Mouse (Mus musculus) midbrain, embryonic 13.5 days (tissue): ENCODE results near the gene Endov. TPM values are rescaled to one million over a fixed set of nuclear protein-coding genes. Genes with fewer than 3 reads are reported as not detected.

Experiments used
- ATAC-seq: fragments of 200-750 bp; cut with Nextera tagmentation; 2 replicates; pipeline ENCODE4 v1.8.0; 2017; ENCODE audit warnings: mild to moderate bottlenecking, moderate TSS enrichment, moderate library complexity
- H3K27ac ChIP-seq: fragments of 300-500 bp; sonication (generic); 2 replicates; pipeline ENCODE4 v1.5.1; 2015; ENCODE audit warnings: inconsistent platforms, mild to moderate bottlenecking, moderate library complexity
- H3K27me3 ChIP-seq: fragments of 300-500 bp; sonication (generic); 2 replicates; pipeline ENCODE4 v1.6.1; 2015; ENCODE audit warnings: mild to moderate bottlenecking, inconsistent platforms
- H3K36me3 ChIP-seq: fragments of 300-500 bp; sonication (generic); 2 replicates; pipeline ENCODE4 v1.6.1; 2015; ENCODE audit warnings: mild to moderate bottlenecking, inconsistent platforms
- H3K4me1 ChIP-seq: fragments of 300-500 bp; sonication (generic); replicated peaks from 2 replicates; pipeline ENCODE4 v1.6.1; 2015; ENCODE audit warnings: inconsistent platforms
- H3K4me2 ChIP-seq: fragments of 300-500 bp; sonication (generic); replicated peaks from 2 replicates; pipeline ENCODE4 v1.6.1; 2015; ENCODE audit warnings: moderate library complexity, mild to moderate bottlenecking, inconsistent platforms
- H3K4me3 ChIP-seq: fragments of 300-500 bp; sonication (generic); replicated peaks from 2 replicates; pipeline ENCODE4 v1.5.1; 2015; ENCODE audit warnings: mild to moderate bottlenecking, inconsistent platforms
- H3K9ac ChIP-seq: fragments of 300-500 bp; sonication (generic); replicated peaks from 2 replicates; pipeline ENCODE4 v1.6.1; 2015; ENCODE audit warnings: mild to moderate bottlenecking, inconsistent platforms
- H3K9me3 ChIP-seq: fragments of 300-500 bp; sonication (generic); 2 replicates; pipeline ENCODE4 v1.6.1; 2016; ENCODE audit warnings: mild to moderate bottlenecking, inconsistent platforms
- WGBS: fragments of 180-500 bp; shearing (Covaris S2); methylation state at CpG from one replicate; pipeline ENCODE4 v1.1.7; 2015; 5-methylcytosine and 5-hydroxymethylcytosine counted together
- polyA plus RNA-seq: library from polyadenylated mRNA; unstranded; fragments of >200 nt; fragmentation: Nextera tagmentation; extraction: Ambion mirVana; gene quantifications from 2 replicates; pipeline ENCODE4 v1.2.1, GENCODE M21; 2015

Gene Endov
- polyA plus RNA-seq = 22.8 and 22.9 TPM in 2 replicates

DNA sequence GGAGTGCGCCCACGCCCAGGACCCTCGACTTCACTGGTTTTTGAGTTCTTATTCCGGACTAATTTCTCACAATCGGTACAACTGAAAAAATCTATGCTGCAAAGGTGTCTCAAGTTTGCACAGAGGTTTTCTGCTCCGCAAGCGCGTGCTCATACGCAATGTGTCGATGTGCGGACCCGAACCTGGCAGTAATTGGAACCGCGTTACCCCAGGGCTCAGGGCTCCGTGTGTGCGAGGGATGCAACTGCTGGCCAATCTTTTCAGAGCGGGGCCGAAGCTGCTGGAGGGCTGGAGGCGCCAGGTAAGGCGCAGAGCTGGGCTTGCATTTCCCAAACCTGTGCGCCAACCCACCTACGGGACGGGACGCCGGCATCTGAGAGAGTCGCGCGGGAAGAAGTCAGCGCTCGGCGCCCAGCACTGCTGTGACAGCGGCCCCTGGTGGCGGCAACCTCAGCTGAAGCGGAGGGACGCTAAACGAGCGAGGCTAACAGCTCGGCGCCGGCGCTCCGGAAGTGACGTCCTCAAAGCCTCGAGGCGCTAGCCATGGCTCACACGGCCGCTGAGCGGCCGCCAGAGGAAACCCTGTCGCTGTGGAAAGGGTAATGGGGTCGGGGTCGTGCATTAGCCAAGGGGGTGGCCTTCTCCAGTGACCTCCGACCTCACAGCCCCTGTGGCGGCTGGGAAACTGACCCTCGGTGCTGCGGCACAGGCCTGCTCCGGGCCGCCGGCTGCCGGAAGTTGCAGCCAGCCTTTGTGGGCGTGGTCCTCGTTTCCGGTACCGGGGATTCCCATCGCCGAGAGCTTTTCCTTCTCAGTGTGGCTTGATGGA, at the start of gene Endov:
Endov (plus strand) TSS at position 487 of the 829 bp plus-strand sequence.
- no peaks in the 10 kb centered on the region for H3K9me3 ChIP-seq
- peak within 1 kb of the TSS; percentile 88 for H3K9ac ChIP-seq
- H3K27me3 ChIP-seq = no peaks in the 10 kb centered on the region
- peak; percentile 97 for ATAC-seq
- H3K4me1 ChIP-seq = peaks cover 34% of the 10 kb centered on the region
- WGBS = under 1% methylated on average over 66 of the region's 66 CpGs
- peak within 1 kb of the TSS; percentile 75 for H3K4me3 ChIP-seq
- H3K36me3 ChIP-seq = peaks cover 10% of the 10 kb centered on the region
- peak within 1 kb of the TSS; percentile 66 for H3K4me2 ChIP-seq
- peak within 1 kb of the TSS; percentile 91 for H3K27ac ChIP-seq

DNA sequence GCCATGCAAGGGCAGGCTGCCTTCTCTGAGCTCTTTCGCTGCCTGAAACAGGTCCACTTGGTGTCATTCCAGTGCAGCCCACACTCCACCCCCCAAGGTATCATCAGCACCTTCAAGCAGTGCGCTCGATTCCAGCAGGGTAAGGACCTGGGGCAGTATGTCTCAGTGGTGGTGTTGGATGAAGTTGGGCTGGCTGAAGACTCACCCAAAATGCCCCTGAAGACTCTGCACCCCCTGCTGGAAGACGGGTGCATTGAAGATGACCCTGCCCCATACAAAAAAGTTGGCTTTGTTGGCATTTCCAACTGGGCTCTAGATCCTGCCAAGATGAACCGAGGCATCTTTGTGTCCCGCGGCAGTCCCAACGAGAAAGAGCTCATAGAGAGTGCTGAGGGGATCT, 48.9 kb upstream of the Endov start:
- Histone ChIP-seq H3K27ac (no peak overlapping the region), H3K9ac (no peak overlapping the region), H3K9me3 (no peaks in the 10 kb centered on the region), H3K4me2 (no peak overlapping the region), H3K36me3 (no peaks in the 10 kb centered on the region), H3K4me3 (no peak overlapping the region), H3K27me3 (no peaks in the 10 kb centered on the region), H3K4me1 (no peaks in the 10 kb centered on the region)
- ATAC-seq = no peak
- 93% methylated on average over 8 of the region's 8 CpGs for WGBS

DNA sequence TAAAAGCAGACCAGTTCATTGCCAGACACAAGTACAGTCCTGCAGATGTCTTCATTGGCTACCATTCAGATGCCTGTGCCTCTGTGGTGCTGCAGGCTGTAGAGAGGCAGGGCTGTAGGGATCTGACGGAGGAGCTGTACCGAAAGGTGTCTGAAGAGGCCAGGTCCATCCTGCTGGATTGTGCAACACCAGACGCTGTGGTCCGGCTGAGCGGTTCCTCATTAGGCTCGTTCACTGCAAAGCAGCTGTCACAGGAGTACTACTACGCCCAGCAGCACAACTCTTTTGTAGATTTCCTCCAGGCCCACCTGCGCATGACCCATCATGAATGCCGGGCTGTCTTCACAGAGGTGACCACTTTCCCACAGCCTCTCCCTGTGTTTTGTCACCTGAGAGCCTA, 47.7 kb upstream of the Endov start:
- 95% methylated on average over 9 of the region's 9 CpGs for WGBS
- Histone ChIP-seq H3K27me3 (no peaks in the 10 kb centered on the region), H3K4me2 (no peak overlapping the region), H3K9ac (no peak overlapping the region), H3K4me1 (no peaks in the 10 kb centered on the region), H3K27ac (no peak overlapping the region), H3K36me3 (no peaks in the 10 kb centered on the region), H3K4me3 (no peak overlapping the region), H3K9me3 (no peaks in the 10 kb centered on the region)
- ATAC-seq = no peak

DNA sequence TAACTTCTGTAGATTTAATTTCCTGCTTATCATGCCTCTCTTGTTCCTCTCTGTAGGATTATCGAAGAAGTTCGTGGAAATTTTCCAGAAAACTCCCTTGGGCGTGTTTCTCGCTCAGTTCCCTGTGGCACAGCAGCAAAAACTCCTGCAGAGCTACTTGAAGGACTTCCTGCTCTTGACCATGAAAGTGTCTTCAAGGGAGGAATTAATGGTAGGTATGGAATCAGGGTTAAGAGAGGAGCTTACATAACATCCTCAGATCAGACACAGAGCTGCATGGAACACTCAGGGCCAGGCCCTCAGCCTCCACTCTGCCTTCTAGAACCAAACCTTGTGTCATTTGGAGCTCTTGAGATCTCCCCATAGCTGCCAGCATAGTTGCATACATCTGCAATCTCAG, 35.0 kb upstream of the Endov start:
- ATAC-seq = no peak
- no peaks in the 10 kb centered on the region for H3K9me3 ChIP-seq
- H3K4me3 ChIP-seq = no peak overlapping the region
- no peak overlapping the region for H3K4me2 ChIP-seq
- WGBS = 87% methylated on average over 4 of the region's 4 CpGs
- H3K9ac ChIP-seq = no peak overlapping the region
- no peaks in the 10 kb centered on the region for H3K36me3 ChIP-seq
- no peaks in the 10 kb centered on the region for H3K27me3 ChIP-seq
- no peak overlapping the region for H3K27ac ChIP-seq
- no peaks in the 10 kb centered on the region for H3K4me1 ChIP-seq

DNA sequence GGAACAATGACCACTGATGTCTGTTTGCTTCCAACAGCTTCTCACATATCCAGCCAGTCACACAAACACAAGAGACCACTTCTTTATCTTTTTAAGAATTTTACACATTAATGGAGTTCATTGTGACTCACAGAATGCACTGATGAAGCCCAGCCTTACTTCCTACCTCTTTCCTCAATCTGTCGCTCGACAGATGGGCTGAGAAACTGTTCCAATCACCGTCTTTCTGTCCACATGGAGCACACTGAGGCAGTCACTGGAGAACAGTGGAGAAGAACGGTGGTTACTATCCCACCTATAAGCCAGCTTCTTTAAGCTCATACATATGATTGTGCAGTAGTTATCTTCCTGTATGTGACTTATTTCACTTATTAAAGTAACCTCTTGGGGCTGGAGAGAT, 13.3 kb upstream of the Endov start:
- Histone ChIP-seq H3K9ac (no peak overlapping the region), H3K9me3 (no peaks in the 10 kb centered on the region), H3K4me1 (no peaks in the 10 kb centered on the region), H3K36me3 (no peaks in the 10 kb centered on the region), H3K27ac (no peak overlapping the region), H3K4me3 (no peak overlapping the region), H3K27me3 (no peaks in the 10 kb centered on the region), H3K4me2 (no peak overlapping the region)
- ATAC-seq = no peak
- WGBS = 94% methylated on average over 4 of the region's 4 CpGs

DNA sequence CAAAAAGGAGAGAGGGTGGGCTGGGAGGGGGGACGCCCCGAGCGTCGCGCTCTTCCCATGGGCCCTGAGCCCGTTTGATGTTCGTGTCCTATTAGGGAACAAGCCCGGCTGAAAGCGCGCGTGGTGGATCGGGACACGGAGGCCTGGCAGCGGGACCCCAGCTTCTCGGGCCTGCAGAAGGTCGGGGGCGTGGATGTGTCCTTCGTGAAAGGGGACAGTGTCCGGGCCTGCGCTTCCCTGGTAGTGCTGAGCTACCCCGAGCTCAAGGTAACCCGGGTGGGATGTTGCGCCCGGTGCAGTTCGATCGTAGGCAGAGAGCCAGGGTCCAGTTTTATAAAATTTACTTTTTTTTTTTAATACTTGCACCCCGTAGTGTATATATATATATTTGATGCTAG, 542 bp downstream of the Endov start:
- H3K9me3 ChIP-seq = no peaks in the 10 kb centered on the region
- H3K27me3 ChIP-seq = no peaks in the 10 kb centered on the region
- H3K4me2 ChIP-seq = peak overlapping the region; percentile 66
- H3K27ac ChIP-seq = peak overlapping the region; percentile 91
- peak overlapping the region; percentile 88 for H3K9ac ChIP-seq
- 6% methylated on average over 27 of the region's 27 CpGs for WGBS
- H3K4me3 ChIP-seq = peak overlapping the region; percentile 75
- peaks cover 10% of the 10 kb centered on the region for H3K36me3 ChIP-seq
- peaks cover 37% of the 10 kb centered on the region for H3K4me1 ChIP-seq
- ATAC-seq = no peak

DNA sequence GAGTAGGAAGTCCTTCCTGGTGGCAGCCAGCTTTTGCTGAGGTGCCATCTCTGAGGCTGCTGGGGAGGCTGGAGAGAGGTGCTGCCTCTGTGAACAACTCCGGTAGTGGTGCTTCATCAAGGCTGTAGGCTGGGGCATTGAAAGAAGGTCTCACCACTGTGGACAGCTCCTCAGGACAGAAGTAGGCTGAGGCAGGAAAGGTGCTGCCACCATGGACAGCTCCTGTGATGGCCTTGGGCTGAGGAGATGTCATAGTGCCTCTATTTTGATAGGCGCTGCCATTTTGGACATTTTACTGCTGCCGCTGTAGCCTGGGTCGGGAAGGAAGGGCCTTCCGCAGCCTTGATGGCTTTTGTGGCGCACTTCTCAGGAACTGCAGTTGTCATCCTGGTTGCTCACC, 1.7 kb downstream of the Endov start:
- H3K36me3 ChIP-seq = peaks cover 10% of the 10 kb centered on the region
- peak overlapping the region; percentile 66 for H3K4me2 ChIP-seq
- H3K27me3 ChIP-seq = no peaks in the 10 kb centered on the region
- ATAC-seq = no peak
- H3K9me3 ChIP-seq = no peaks in the 10 kb centered on the region
- H3K4me1 ChIP-seq = peaks cover 41% of the 10 kb centered on the region
- H3K9ac ChIP-seq = peak overlapping the region; percentile 88
- peak overlapping the region; percentile 75 for H3K4me3 ChIP-seq
- 91% methylated on average over 6 of the region's 6 CpGs for WGBS
- no peak overlapping the region for H3K27ac ChIP-seq

DNA sequence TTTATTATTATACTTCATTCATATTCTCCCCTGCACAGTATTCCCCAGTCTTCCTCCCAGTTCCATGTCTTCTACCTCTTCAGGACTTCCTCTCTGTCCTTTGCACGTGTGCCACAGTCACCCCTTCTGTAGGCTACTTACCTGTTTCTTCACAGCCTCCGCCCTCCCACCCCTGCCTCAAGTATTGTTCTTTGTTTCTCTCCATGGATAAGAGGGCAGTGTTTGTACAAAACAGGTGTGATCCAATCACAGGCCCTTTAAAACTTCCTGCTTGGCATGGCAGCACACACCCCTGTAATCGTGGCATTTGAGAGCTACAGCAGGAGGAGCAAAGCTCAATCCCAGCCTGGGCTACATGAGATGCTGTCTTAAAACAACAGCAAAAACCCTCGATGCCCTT, 2.4 kb downstream of the Endov start:
- Histone ChIP-seq H3K9me3 (no peaks in the 10 kb centered on the region), H3K4me2 (no peak overlapping the region), H3K27ac (no peak overlapping the region), H3K4me3 (no peak overlapping the region), H3K27me3 (no peaks in the 10 kb centered on the region), H3K36me3 (peaks cover 16% of the 10 kb centered on the region), H3K9ac (no peak overlapping the region), H3K4me1 (peaks cover 41% of the 10 kb centered on the region)
- ATAC-seq = no peak
- 86% methylated on average over 4 of the region's 4 CpGs for WGBS

DNA sequence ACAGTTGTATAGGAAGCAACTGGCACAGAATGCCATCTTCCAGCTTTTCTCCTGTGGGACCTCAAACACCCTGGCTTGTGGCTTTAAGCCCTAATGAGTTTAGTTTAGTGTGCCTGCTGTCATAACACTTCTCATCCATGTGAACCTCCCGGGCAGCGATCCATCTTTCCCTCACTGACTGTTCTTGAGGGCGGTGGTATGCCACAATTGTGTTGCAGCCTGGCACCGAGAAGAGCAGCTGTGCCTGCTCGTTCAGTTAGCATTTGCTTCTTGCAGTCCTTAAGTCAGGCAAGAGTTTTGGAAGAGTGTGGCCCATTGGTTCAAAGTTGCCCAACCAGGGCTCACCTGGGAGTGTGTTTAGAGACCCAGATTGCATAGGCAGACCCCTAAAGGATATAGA, 5.0 kb downstream of the Endov start:
- H3K27me3 ChIP-seq = no peaks in the 10 kb centered on the region
- peaks cover 41% of the 10 kb centered on the region for H3K36me3 ChIP-seq
- no peak overlapping the region for H3K4me3 ChIP-seq
- no peak overlapping the region for H3K4me2 ChIP-seq
- H3K9ac ChIP-seq = no peak overlapping the region
- ATAC-seq = no peak
- peaks cover 36% of the 10 kb centered on the region for H3K4me1 ChIP-seq
- H3K27ac ChIP-seq = no peak overlapping the region
- no peaks in the 10 kb centered on the region for H3K9me3 ChIP-seq
- WGBS = 92% methylated on average over 5 of the region's 5 CpGs

DNA sequence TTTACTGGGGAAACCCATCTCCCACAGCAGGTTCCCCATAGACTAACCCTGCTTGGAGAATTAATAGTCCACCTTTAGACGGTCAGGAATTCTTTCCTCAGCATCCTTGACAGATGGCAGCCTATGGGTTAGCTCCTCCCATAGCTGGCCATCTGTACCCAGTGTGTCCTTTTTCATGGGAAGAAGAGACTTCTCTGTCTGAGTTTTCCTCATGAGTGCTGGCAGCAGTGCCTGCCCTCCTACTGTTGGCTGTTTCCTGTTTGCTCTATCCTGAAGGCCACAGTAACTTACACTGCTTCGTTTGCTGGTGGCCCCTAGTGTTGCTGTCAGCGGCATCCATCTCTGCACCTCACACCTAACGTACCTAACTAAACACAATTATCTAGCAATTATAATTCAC, 6.3 kb downstream of the Endov start:
- Histone ChIP-seq H3K9ac (no peak overlapping the region), H3K27ac (no peak overlapping the region), H3K36me3 (peaks cover 54% of the 10 kb centered on the region), H3K27me3 (no peaks in the 10 kb centered on the region), H3K9me3 (no peaks in the 10 kb centered on the region), H3K4me2 (no peak overlapping the region), H3K4me1 (peaks cover 31% of the 10 kb centered on the region), H3K4me3 (no peak overlapping the region)
- 78% methylated on average over 4 of the region's 4 CpGs for WGBS
- ATAC-seq = no peak

DNA sequence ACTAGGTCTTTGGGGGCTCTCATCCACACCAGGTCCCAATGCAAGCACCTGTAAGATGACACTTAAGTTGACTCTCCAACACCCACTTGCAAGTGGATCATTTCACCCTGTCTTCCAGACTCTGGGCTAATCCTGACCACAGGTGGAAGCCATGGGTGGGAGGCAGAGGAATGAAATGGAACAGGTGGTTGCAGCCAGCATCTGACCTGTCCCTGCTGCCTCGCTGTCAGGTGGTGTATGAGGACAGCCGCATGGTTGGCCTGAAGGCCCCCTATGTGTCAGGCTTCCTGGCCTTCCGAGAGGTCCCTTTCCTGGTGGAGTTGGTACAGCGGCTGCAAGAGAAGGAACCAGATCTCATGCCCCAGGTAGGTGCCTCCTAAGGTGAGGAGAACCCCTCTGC, 8.2 kb downstream of the Endov start:
- H3K36me3 ChIP-seq = peaks cover 71% of the 10 kb centered on the region
- H3K4me3 ChIP-seq = no peak overlapping the region
- H3K9ac ChIP-seq = no peak overlapping the region
- 100% methylated on average over 4 of the region's 4 CpGs for WGBS
- ATAC-seq = no peak
- H3K27me3 ChIP-seq = no peaks in the 10 kb centered on the region
- no peak overlapping the region for H3K4me2 ChIP-seq
- H3K27ac ChIP-seq = no peak overlapping the region
- peaks cover 13% of the 10 kb centered on the region for H3K4me1 ChIP-seq
- H3K9me3 ChIP-seq = no peaks in the 10 kb centered on the region

DNA sequence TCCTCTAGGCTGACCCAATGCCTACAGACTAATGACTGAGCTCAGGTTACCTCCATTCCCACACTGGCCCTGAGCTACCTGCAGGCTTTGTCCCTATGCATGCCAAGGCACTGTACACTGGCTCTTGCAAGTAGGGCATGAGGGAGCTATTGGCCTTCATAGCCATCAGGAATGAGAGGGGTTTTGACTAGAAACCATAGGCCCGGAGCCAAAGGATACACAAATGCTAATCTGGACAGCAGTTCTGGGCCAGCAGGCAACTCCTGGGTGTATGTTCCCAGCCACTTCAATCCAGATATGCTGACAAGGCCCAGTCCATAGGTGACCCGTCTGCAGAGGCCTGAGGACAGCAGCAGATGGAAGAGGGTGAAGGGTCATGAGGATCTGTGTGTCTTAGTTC, 8.9 kb downstream of the Endov start:
- Histone ChIP-seq H3K27ac (no peak overlapping the region), H3K4me3 (no peak overlapping the region), H3K9ac (no peak overlapping the region), H3K4me1 (peaks cover 7% of the 10 kb centered on the region; the same call in 1 of the 2 replicates), H3K4me2 (no peak overlapping the region), H3K27me3 (no peaks in the 10 kb centered on the region), H3K36me3 (peaks cover 76% of the 10 kb centered on the region), H3K9me3 (no peaks in the 10 kb centered on the region)
- ATAC-seq = no peak
- WGBS = 86% methylated on average over 2 of the region's 2 CpGs

DNA sequence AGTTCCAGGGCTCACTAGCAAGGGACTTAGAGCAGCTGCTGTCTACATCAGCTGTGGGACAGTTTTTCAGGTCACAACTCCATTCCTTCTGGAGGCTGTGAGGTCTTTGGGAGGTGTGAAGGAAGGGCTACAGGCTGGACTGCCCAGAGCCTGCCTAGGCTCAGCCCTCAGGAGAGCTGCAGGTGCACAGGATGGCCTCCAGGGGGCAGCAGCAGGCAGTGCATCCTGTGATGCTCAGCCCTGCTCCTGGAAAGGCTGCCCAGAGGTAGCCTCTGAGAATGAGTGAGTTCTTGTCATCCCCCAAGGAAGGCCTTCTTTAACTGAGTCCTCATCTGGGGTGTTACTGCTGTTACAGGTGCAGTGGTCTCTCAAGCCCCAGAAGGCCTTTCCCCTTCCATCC, 12.5 kb downstream of the Endov start:
- H3K4me1 ChIP-seq = peaks cover 4% of the 10 kb centered on the region
- H3K4me3 ChIP-seq = no peak overlapping the region
- H3K9ac ChIP-seq = no peak overlapping the region
- no peaks in the 10 kb centered on the region for H3K9me3 ChIP-seq
- 0 out of 2 replicates have a peak overlapping the region, but pooled peaks have one; percentile 19 for H3K27ac ChIP-seq
- H3K27me3 ChIP-seq = no peaks in the 10 kb centered on the region
- peaks cover 90% of the 10 kb centered on the region for H3K36me3 ChIP-seq
- H3K4me2 ChIP-seq = no peak overlapping the region
- peak; percentile 77 for ATAC-seq
